Mouse (Mus musculus): ENCODE data around the gene Rora.

Rora gene

DNA sequence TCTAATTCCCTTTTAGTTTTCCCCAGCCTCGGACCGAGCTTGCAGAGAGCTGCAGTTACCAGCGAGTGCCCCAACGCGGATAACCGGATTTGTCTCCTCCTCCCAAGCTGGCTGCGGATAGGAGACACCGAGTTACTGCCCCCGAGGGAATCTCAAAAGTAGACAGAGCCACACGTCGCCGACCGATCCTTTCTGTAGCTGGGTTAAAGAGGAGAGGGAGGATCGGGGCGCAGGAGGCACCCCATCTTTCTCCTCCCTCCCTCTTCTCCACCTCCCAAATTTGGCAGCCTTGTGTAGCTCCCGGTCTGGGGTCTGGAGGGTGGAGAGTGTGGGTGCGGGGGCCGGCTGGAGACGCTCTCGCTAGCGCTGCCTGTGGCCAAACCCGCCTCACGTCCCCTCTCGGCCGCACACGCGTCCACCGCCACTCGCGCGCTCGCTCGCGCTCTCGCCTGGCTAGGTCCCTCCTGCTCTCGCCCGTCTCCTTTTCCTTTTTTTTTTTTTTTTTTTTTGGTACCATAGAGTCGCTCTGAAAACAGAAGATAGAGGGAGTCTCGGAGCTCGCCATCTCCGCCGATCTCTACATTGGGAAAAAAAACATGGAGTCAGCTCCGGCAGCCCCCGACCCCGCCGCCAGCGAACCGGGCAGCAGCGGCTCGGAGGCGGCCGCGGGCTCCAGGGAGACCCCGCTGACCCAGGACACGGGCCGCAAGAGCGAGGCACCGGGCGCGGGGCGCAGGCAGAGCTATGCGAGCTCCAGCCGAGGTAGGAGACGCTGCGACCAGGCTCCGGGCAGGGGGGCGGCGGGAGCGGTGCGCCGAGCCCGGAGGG, at the start of gene Rora:
TSS of gene Rora (plus strand) at position 576 of the 828 bp plus-strand sequence.
- DNase-seq, result peak; percentile 89 to 91

DNA sequence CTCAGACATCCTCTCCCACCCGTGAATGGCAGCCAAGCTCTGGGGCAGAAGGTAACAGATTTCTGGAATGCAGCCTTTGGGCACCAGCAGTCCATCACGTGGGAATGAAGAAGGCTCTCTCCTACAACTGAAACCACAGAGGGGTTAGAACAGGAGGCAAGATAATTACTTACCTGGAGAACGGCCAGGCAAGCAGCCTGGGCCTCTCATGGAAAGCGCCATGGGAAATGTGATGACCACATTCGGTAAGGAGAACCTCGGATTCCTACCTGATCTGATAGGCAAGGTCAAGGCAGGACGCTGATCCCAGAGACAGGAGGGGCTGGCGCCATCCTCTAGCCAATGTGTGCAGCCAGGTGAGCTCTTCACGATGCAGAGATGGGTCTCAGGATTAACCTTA, 39.6 kb upstream of the Rora start:
- DNase-seq, result peak; percentile 91

DNA sequence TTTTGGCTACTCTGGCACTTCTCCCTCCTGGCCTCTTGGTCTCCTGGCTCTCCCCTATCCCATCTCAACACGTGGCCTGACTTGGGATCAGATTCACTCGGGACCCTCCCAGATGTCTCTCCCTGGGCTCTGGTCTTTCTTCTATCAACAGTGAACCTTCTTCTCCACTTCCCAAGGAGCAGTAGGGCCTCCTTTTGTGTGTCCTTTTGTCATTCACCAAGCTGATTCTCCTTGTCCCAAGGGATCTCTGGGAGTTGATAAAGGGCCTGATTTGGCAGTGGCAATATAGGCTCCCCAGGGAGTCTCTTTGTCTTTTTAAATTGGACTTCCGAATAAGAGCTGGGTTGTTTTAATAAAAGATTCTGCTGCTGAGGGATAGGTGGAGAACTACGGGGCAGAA, 36.5 kb upstream of the Rora start:
- no peak for DNase-seq

DNA sequence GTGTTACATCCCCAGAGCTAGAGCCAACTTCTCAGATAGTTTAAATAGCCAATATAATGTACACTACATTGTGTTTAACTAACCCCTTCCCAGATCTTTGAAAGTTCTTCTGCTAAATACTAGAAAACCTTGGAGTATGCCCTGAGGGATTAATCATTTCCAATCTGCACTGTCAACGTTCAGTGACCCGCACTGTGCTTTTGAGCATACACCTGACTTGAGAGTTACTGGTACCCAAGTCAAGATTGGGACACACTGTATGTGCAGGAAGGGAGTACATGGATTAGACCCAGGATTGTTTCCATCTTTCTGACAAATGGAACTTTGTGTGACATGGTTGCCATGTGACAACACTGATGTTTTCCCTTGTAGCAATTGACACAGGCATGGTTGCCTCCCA, 33.5 kb upstream of the Rora start:
- no peak for DNase-seq

DNA sequence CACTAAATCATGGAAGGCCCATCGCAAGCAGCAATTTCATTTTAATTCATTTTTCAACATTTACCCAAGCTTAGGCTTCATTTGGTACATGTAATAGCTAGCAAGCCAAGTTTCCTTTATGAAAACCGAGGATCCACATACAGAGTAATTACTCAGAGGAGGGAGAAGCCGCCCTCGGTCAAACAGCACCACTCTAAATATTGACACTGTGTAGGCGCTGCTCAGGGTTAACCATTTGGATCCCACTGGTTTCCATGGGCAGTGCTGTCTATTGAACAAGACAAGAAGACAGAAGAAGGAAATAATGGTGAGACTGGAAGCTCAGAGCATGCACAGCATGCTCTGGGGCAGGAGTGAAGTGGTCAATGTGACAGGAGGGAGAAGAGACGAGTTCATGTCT, 33.1 kb upstream of the Rora start:
- DNase-seq, result no peak

DNA sequence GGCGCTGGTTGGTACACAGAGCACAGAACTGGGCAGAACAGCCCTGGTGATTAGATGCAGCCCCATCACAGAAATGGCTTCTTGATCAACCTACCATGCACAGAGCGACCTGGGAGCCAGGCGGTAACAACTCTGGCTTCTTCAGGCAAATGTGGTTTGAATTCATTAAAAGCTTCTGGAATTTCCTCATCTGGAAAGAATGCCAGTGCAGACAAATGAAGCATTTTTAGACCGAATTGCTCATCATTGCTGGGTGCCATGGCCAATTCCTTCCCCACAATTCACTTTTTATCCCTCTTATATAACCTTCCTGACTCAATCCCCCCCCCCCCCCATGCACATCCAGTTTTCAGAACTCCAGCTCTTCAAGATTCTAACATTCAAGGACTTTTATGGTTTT, 28.6 kb upstream of the Rora start:
- no peak for DNase-seq

DNA sequence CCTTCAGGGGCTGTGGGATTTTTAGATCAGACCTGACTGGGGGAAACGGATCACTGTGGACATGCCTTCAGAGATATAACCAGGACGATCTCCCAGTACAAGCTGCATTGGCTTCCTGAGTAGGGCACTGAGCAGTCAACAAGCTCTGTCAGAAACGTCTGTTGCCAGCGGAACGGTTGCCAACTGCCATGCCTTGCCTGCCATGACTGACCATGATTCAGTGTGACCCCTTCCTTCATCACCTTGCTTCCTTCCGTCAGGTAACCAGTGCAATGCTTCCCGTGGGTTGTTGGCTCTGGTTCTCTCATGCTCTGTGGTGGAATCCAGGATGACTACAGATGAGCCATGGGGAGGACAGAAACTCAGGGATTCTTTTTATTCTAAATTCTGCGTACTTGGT, 16.3 kb upstream of the Rora start:
- DNase-seq, result peak; percentile 77 to 78

DNA sequence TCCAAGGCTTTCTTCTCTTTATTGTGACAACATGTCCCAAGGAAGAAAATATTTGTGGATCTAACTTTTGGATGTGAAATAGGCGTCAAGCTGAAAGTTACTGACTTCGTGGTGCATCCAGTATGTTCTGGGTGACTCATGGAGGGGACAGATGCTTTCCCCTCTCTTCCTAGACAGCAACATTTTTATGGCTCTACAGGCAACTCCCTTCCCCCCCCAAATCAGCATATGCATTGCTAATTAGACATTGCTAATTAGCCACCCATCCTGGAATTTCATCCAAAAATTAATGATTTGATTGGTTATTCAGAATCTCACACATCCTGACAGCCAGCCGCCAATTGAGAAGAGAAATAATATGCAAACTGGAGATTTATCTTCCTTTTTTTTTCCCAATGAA, 12.5 kb upstream of the Rora start:
- no peak for DNase-seq

DNA sequence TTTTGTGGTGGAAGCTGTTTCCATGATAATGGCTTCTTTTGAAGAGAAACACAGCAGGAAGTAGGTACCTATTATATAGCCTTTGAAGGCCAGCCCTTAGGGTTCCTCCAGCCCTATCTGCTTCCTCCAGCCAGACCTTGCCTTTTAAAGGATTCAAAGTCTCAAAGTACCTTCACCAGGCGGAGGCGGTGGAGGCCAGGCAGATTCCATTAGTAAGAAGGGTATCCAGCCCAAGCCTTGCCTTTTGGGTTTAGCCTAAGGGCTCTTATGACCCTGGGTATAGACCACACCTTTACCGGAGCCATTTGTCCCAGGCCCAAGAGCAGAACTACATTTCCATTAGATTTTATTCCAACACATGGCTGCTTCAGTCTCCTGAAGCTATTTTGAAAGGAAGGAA, 5.5 kb upstream of the Rora start:
- no peak for DNase-seq

DNA sequence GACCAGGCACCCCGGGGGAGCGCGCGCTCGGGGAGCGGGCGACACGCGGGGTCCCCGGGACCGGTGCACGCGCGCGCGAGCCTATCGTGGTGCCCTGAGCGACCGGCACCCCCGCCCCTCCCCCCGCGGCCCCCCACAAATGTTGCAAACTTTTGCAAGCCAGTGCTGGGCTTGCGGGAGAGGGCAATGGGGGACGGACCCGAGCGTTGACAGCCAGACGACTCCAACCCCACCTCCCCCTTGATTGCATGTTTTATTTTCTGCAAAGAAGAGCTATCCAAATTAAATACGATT, 400 bp downstream of the Rora start:
- no peak for DNase-seq

DNA sequence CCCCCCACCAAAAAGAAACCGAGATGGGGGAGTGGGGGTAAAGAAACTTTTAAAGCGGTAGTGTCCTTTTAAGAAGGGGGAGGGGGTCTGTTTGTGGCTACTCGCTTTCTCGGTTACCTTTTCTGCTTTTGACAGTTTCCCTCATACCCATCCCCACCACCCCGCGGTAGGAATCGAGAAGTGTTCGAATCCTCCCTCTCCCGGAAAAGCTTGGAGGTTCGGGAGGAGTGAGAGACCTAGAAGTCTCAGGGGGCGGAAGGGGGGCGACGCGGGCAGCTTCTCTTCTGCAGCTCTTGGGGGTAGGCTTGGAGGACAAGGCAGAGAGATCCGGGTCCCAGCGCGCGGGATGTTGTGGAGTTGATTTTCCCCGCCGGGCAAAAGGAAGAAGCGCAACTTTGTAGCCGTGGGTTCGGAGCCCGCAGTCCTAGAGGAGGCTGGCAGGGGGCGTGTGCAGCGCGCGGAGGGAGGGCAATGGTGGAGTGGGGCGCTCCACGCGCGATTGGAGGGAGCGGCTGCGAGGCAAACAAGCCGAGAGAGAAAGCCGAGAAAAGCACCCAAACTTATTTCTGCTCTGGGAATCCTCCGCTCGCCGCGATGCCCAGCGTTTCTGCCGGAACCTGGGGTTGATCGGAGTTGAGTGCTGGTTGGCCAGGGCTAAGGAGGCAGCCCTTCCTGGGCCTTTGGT, 889 bp downstream of the Rora start:
- DNase-seq, result peak; percentile 69 to 72

DNA sequence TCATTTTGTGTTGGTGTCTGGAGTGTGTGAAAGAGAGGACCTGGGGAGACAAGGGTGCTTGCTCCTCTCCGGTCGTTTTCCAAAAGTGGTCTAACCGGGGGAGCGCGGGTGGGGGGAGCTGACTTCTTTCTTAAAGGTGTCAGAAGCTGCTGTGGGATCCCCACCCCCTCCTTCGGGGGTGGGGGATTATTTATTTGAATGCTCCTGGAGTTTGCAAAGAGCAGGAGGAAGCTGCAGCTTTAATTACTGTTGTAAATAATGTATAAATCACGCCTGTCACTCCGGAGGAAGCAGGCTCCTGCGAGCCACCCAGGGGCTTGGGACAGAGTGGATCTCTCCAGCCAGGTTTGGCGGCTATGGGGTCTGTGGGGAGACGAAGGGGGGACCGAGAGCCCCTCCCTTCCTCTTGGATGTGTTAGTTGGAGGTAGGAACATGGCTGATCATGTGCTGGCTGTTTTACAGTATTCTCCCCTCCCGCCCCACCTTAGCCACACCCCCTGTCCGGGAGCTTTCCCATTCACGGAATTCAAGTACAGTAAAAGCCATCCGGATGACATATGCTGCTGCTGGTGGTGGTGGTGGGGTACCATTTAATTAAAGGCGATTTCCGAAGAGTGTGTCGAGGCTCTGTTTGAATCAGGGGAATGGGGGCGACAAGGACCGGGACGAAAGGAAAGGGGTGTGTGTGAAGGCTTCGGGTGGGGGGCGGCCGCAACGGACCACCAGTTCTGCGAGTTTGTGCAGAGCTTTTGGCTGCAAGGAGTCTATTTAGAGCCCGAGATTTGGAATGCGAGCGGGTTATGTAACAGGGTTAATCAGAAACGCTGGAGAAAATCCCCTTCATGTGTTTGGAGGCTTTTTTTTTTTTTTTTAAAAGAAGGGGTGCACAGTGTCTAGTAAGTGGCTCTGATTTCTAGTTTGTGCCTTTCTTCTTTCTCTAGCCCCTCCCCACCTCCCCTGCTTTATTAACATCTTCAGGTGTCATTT, 1.7 kb downstream of the Rora start:
- peak; percentile 79 to 82 for DNase-seq

DNA sequence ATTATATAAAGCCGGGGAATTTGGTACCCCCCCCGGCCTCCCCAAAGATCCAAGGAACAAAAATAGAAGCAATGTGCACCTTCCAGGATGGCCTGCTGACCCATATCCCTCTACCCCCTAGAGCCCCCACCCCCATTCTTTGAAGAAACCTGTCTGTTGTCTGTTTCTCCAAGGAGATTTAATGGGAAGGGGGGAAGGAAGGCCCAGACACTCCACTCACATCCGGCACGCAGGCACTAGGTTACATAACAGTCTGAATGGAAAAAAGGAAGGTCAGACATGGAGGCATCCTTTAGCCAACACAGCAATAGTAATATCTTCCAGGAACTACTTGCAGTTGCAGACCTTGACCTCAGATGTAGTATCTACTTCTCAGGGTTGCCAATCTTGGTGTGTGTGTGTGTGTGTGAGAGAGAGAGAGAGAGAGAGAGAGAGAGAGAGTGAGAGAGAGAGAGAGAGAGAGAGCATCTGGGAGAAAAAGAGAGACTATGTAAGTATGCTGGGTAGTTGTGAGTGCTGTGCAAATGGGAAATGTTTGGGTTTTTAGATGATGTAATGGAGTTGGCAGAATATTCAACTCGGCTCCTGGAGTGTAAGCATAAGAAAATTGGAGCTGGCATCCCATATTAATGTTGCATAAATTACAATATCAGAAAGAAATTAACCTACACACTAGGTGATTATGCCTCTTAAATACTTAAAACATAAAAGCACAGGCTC, 2.6 kb downstream of the Rora start:
- DNase-seq, result peak; percentile 19 to 28

DNA sequence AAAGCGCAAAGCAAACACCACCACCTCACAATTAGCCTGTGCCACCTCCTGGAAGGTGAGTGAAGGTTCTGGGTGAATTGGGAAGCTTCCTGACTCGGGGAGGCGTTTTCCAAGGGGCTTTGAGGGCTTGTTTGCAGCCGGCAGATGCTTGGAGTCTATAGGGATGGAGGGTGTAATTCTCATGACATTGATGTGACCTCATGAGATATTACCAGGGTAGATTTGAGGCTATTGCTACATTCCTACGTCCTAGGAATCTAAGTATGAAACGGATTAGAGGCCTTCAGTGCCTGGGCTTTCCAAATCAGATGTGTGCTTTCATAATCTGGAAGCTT, 3.2 kb downstream of the Rora start:
- DNase-seq, result peak in 1 of 2 experiments; percentile 23

DNA sequence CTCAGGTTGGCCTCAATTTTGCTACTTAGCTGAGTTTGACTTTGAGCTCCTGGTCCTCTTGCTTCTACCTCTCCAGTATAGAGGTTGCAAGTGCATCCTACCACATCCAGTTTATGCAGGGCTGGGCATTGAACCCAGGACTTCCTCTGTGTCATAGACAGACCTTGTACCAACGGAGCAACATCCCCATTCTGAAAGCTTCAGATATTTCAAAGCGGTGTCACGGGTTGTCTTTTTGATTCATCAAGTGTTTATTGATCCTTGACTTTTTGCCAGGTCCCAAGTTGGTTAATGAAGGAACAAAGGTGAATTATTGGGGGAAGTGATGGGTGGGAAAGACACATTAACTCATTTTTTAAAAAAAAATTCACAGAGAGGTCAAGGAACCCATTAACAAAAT, 17.1 kb downstream of the Rora start:
- no peak for DNase-seq

DNA sequence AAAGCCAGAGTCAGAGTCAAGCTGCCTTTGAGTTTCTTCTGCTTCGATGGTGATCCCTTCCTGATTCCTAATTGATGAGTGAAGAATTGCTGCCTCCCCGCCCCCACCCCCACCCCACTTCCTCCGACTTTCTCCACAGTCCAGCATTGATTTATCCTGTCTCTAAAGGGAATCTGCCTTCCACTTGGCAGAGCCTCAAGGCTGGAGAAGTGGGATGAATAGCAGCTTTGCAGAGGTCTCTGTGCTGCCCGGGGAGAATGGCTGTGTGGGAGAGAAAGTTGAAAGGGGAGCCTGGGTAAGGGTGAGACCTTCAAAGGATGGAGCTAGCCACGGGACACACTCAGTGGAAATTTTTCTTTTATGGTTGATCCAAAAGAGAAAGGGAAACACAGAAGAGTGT, 18.9 kb downstream of the Rora start:
- peak in 1 of 2 experiments; percentile 23 for DNase-seq

DNA sequence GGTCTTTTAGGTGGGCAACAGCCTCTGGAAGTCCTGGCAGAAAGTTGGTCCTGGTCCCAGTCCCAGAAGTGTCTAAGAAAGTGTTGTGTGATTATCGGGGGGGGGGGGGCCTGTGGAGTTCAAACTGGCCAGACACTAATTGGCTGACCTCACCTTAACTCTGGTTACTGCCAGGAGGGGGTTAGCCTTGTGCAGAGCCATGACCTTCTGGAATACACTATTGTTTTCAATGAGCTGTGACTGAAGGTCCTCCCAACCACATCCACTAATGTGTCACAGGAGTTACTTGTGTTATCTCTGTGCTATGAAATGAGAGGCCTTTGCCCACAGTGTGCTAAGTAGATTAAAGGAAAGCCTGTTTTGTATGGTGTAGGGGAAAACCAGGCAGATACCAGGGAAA, 19.6 kb downstream of the Rora start:
- no peak for DNase-seq

DNA sequence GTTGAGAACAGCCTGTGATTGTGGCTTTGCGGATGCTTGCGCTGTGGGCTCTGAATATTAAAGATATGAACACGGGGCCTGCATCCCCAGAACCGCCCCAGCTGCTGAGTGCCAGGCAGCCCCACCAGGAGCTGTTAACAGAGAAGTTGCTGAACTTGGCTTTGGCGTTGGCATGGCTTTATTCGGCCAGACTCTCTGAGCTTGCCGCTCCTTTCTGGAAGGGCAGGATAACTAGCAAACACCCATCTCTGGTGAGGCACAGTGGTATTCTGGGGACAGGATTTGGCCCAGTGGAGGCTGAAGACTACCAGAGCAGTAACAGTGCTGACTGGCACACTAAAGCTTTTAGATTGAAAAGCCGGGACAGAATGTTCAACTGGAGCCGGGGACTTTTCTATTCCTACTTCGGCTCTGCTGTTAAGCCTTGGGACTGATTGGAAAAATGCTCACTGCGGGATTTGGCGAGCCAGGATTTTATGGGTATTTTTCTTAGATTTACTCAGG, 26.3 kb downstream of the Rora start:
- peak in 1 of 2 experiments; percentile 30 for DNase-seq

DNA sequence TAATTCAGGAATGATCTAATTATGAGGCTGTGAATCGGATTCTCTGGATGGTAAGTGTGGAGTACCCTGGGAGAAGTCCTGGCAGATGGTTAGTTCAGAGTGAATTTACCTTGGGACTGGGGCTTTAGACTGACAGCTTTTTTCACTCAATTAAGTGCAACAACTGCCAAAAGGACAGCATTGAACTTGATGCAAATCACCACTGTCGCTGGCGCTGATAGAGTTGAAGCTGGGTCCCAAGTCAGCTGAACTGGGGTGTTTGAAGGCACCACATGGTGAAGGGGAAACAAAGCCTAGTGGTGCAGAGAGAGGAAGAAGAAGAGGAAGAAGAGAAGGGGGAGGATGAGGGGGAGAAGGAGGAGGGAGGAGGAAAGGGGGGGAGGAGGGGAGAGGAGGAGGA, 30.4 kb downstream of the Rora start:
- peak in 1 of 2 experiments; percentile 26 for DNase-seq

DNA sequence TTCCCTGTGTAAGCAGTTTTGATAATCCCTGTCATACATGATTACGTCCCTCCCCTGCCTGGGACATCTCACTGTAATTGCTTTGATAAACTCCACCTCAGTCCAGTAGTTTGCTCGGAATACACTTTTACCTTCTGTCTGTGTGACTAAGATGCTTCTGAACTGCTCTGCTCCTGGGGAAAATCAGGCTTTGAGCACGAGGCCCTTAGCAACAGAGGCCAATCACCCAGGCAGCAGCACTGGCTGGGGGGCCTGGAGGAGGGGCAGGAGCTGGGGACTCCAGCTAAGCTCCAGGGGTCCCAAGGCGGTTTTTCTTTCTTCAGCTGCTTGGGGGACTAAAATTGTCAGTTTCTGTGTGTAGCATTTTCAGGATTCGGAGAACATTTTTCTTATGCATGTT, 32.0 kb downstream of the Rora start:
- DNase-seq, result no peak

DNA sequence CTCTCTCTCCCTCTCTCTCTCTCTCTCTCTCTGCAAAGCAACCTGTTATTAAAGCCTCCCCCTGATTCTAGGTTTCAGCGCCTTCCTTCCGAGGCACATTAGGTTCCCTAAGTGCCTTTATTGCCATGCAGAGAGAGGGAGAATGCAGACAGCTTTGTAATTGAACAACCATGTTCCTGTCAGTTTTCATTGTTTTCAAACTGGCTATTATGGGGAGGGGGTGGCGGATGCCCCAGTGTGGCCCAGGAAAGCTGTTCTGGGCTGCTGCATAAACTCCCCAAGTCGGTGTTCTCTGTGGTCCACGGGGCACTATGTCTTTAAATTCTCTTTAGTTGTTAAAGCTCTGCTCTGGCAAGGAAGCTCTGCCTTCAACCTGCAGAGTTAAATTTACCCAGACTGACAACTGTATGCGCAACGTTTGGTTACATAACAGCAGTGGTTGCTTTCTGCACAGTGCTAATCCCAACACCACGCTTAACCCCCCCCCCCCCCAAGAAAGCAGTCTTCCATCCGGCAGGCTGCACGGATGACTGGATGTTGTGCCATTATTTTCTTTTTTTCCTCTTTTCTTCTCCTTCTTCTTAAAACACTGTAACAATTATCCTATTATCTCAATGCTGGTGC, 33.8 kb downstream of the Rora start:
- DNase-seq, result no peak

DNA sequence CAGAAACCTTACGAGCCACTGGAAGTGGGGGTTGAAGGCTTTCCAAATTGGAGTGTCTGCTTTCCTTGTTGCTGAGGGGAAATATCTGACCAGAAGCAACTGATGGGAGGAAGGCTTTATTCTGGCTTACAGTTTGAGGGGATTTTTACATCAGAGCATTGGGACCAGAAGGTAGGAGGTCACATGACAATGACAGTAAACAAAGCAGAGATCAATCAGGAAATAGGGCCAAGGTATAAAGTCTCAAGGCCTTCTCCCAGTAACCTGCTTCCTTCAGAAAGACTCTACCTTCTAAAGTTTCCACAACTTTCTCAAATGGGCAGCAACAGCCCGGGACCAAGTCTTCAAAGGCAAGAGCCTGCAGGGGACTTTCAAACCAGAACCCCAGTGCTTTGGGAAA, 34.6 kb downstream of the Rora start:
- no peak for DNase-seq

Data from cerebellum, postnatal 10 days (tissue).